Mouse (Mus musculus) heart, adult 2 months (tissue): ENCODE measurements around the gene Asb8. TPM values are rescaled to one million over a fixed set of nuclear protein-coding genes. Genes with fewer than 3 reads are reported as not detected.

Experiments used
- DNase-seq, 2 experiments: peaks; one replicate each; pipeline ENCODE4 v3.0.0; 2021
- H3K27ac ChIP-seq: fragments of 200-600 bp; 2 replicates; pipeline ENCODE4 v1.8.1; 2022
- H3K27me3 ChIP-seq: fragments of 200-500 bp; 2 replicates; pipeline ENCODE4 v1.6.1; 2012; ENCODE audit warnings: mild to moderate bottlenecking, low read length, inconsistent platforms, mixed read lengths; ENCODE audit not compliant: control insufficient read depth, insufficient read depth
- H3K36me3 ChIP-seq: fragments of 200-500 bp; 2 replicates; pipeline ENCODE4 v1.6.1; 2012; ENCODE audit warnings: low read length, inconsistent platforms; ENCODE audit not compliant: control insufficient read depth, insufficient read depth
- H3K4me1 ChIP-seq: fragments of 200-500 bp; 2 replicates; pipeline ENCODE4 v1.6.1; 2011; ENCODE audit warnings: low read length; ENCODE audit not compliant: control insufficient read depth, insufficient read depth
- H3K4me3 ChIP-seq: fragments of 200-600 bp; 2 replicates; pipeline ENCODE4 v1.8.1; 2022
- H3K79me2 ChIP-seq: fragments of 200-500 bp; replicated peaks from 2 replicates; pipeline ENCODE4 v1.6.1; 2012; ENCODE audit warnings: mild to moderate bottlenecking, inconsistent platforms, low read length, moderate library complexity, mixed read lengths; ENCODE audit not compliant: control insufficient read depth, insufficient read depth
- H3K9ac ChIP-seq: fragments of 200-500 bp; 2 replicates; pipeline ENCODE4 v1.6.1; 2012; ENCODE audit warnings: low read depth, mild to moderate bottlenecking, control low read depth, inconsistent platforms, low read length, mixed read lengths
- CTCF ChIP-seq: fragments of 200-600 bp; IDR thresholded peaks from 2 replicates; pipeline ENCODE4 v1.8.1; 2022; ENCODE audit warnings: antibody characterized with exemption, mild to moderate bottlenecking, moderate library complexity
- EP300 ChIP-seq: fragments of 200-500 bp; IDR thresholded peaks from 2 replicates; pipeline ENCODE4 v1.6.1; 2011; ENCODE audit warnings: low read depth, low read length, control low read depth; ENCODE audit not compliant: insufficient read depth
- POLR2A ChIP-seq: fragments of 200-500 bp; IDR thresholded peaks from 2 replicates; pipeline ENCODE4 v1.6.1; 2011; ENCODE audit warnings: mild to moderate bottlenecking, low read depth, low read length, control low read depth; ENCODE audit not compliant: insufficient read depth
- WGBS: fragments of 180-500 bp; shearing (Covaris S2); methylation state at CpG from one replicate; pipeline ENCODE4 v1.1.7; 2018; 5-methylcytosine and 5-hydroxymethylcytosine counted together
- intact Hi-C: fragments of 180-260 bp; cut with DNase I; formaldehyde crosslinking; loops from one replicate; pipeline ENCODE4 v1.15.1; 2025
- polyA plus RNA-seq: library from polyadenylated mRNA; depleted of rRNA; stranded (reverse); fragments of >200 nt; gene quantifications from 2 replicates; pipeline ENCODE4 v1.2.3, GENCODE M21; 2012
- total RNA-seq, 2 experiments: library from RNA; stranded (reverse); gene quantifications; 2 replicates each; pipeline ENCODE4 v1.2.3; 2021

The Asb8 gene
- total and polyA plus RNA-seq, 3 experiments = 104 to 118 (median 105) TPM

DNA sequence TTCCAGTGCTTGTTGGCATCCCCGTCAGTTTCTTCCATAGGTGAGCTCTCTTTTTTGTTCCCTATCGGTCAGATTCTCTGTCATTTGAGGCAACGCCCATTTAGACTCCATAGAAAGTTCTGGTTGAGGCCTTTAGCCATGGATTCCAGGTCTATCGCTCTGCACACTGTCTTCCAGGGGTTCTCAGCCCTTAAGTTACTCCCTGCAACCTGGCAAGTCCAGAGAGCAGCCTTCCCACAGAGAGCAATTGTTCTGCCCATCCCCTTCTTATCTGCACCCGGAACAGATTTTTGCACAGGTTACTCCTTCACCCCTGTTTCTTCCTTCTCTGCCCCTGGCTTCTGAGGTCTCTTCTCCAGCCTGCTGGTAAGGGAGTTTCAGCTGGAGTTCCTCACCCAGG lies 6.7 kb upstream of the Asb8 start:
- WGBS = 73% methylated on average over 5 of the region's 5 CpGs
- intact Hi-C loops = loop anchor here (5.0 kb wide), 1 partner anchor 220 kb away; no protein-coding TSS in a partner anchor
- H3K27me3 ChIP-seq = no peaks in the 10 kb centered on the region

DNA sequence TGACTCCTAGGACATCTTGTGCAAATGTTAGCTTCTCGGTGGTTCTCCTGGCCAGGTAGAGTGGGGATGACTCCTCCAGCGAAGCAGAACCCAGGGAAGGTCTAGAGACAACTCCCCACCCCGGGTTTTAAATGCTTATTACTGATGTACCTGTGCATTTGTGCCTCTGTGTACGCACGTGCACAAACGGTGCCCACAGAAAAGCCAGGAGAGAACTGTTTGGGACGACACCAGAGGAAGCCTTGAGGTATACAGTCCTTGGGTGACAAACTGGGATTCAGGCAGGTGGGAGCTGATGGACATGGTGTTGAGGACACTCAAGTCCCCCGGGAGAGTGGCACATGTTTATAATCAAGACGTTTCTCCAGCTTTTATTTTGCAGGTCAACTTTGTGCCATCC lies 5.5 kb upstream of the Asb8 start:
- TF ChIP-seq EP300 = no peak
- no peak for TF ChIP-seq POLR2A
- no peak for TF ChIP-seq CTCF
- no peaks in the 10 kb centered on the region for H3K4me1 ChIP-seq
- no peaks in the 10 kb centered on the region for H3K36me3 ChIP-seq
- no peak overlapping the region for H3K4me3 ChIP-seq
- intact Hi-C loops = loop anchor here (5.0 kb wide), 1 partner anchor 219 kb away; no protein-coding TSS in a partner anchor
- no peak overlapping the region for H3K27ac ChIP-seq
- H3K9ac ChIP-seq = no peak overlapping the region
- no peaks in the 10 kb centered on the region for H3K27me3 ChIP-seq
- H3K79me2 ChIP-seq = no peaks in the 10 kb centered on the region
- 74% methylated on average over 9 of the region's 9 CpGs for WGBS
- DNase-seq = no peak

More for the DNA sequence above, 6.7 kb upstream of the Asb8 start:
- no peak for DNase-seq
- Histone ChIP-seq H3K4me3 (no peak overlapping the region), H3K79me2 (no peaks in the 10 kb centered on the region), H3K27ac (no peak overlapping the region), H3K4me1 (no peaks in the 10 kb centered on the region), H3K9ac (no peak overlapping the region), H3K36me3 (no peaks in the 10 kb centered on the region)
- TF ChIP-seq EP300 (no peak), CTCF (no peak), POLR2A (no peak)

DNA sequence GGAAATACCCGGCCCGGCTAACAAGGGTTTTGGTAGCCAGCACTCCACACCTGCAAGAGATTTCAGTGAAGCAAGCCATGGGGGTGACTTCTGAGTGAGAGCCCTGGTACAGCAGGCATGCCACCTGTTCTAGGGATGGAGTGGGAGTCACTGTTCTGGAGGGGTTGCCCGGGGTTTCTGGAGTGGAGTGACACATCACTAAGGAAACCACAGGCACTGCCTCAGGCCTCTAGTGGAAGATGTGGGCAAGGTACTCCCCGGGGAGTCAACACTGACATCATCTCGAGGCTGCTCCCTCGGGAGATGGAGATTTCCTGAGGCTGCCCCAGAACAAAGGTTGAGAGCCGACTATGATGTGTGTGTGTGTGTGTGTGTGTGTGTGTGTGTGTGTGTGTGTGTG lies 4.9 kb upstream of the Asb8 start:
- DNase-seq = no peak
- Histone ChIP-seq H3K27me3 (no peaks in the 10 kb centered on the region), H3K27ac (no peak overlapping the region), H3K79me2 (no peaks in the 10 kb centered on the region), H3K9ac (no peak overlapping the region), H3K4me3 (no peak overlapping the region), H3K4me1 (no peaks in the 10 kb centered on the region), H3K36me3 (no peaks in the 10 kb centered on the region)
- intact Hi-C loops = loop anchor here (5.0 kb wide), 1 partner anchor 218 kb away; no protein-coding TSS in a partner anchor
- 0 out of 2 replicates have a peak, but pooled peaks have one; percentile 17 for TF ChIP-seq CTCF
- no peak for TF ChIP-seq POLR2A
- WGBS = 22% methylated on average over 7 of the region's 7 CpGs

DNA sequence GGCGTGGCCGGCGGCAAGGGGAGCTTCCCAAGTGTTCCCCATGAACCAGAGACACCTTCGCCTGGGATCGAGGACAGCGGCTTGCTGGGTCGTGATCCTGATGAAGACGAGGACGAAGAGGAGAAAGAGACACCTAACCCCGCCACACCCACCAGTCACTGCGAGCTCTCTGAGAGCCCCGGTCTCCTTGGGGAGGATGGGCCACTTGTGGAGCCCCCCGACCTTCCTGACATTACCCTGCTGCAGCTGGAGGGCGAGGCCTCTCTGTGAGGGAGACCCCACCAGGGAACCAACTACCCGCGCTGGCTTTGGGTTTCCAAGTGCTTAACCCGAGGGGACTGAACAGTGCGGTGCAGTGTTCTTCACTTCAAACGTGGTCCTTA lies 3.2 kb upstream of the Asb8 start:
- DNase-seq = no peak
- Histone ChIP-seq H3K79me2 (no peaks in the 10 kb centered on the region), H3K9ac (no peak overlapping the region), H3K4me3 (no peak overlapping the region; the same call in 1 of the 2 replicates), H3K27me3 (no peaks in the 10 kb centered on the region), H3K4me1 (no peaks in the 10 kb centered on the region), H3K27ac (no peak overlapping the region), H3K36me3 (no peaks in the 10 kb centered on the region)
- WGBS = 29% methylated on average over 19 of the region's 19 CpGs
- TF ChIP-seq CTCF = no peak
- no peak for TF ChIP-seq POLR2A
- TF ChIP-seq EP300 = no peak
- intact Hi-C loops = no loop called here

DNA sequence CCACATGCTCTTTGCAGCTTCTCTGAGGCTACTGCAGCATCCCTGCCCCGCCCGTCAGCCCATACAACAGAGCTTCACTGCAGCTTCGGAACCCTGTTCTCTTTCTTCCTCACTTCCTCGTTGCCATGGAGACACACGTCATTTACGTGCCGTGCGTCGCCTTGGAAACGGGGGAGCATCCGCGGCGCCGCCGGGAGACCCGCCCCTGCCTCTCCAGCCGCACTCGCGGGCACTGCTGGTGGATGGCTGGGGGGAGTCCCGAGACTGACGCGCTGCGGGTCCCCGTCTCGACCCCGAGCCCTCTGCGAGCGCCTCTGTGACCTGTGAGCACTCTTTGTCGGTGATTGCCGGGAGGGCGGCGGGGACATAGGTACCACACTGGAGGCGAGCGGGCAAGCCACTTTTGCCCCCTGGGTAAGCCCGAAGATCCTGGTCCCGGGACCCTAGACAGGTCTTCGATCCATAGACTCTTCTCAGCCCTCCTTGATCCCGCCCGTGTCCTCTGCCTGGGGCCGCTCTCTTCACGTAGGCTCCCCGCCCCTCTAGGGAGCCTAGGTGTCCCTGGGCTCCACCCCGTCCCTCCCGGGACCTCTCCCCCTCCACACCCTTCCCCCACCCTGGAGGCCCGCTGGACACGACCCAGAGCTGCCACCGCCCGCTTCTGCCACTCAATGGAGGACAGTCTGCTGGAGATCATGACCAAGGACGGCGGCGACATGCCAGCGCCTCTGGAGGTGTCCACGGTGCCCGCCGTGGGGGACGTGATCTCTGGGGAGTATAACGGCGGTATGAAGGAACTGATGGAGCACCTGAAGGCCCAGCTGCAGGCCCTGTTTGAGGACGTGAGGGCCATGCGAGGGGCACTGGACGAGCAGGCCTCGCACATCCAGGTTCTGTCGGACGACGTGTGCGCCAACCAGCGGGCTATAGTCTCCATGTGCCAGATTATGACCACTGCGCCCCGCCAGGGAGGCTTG lies 2.5 kb upstream of the Asb8 start:
- DNase-seq = peak; percentile 71 to 74
- H3K4me3 ChIP-seq = peak overlapping the region; percentile 42
- H3K27ac ChIP-seq = no peak overlapping the region
- TF ChIP-seq EP300 (no peak), CTCF (no peak), POLR2A (no peak)
- H3K36me3 ChIP-seq = no peaks in the 10 kb centered on the region
- intact Hi-C loops = no loop called here
- peak overlapping the region; percentile 1; the same call in 1 of the 2 replicates for H3K9ac ChIP-seq
- H3K79me2 ChIP-seq = no peaks in the 10 kb centered on the region
- WGBS = 6% methylated on average over 69 of the region's 69 CpGs
- H3K4me1 ChIP-seq = no peaks in the 10 kb centered on the region
- H3K27me3 ChIP-seq = no peaks in the 10 kb centered on the region

DNA sequence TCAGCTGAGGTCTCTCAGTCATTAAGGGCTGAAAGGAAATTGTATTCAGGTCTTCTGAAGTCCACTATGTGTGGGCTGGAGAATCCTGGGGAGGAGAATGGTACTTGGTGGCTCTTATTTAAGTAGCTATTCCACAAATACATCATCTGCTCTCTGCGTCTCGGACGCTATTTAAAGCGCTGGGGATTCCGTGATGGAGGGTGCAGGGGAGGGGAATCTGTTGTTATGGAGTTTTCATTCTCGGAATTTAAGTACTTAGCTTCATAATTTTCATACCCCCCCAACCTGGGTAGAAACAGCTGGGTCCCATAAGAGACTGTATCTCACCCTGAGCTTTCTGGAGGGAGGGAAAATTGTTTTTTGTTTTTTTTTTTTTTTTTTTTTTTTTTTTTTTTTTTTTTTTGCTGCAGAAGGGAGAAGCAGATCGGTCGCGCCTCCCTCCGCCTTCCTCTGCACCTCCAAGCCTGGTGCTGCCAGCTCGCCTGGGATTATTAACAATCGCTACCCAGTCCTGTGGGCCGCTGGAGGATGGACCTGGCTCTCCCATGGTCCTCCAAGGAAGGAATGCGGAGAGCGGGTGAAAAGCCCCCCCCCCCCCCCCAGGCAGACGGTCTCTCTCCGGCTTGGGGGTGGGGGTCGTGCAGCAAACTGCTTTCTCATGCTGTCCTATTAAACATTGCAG lies 1.7 kb upstream of the Asb8 start, which contains the start of gene Ccdc184:
Gene Ccdc184 (plus strand): TSS at position 196 of the 682 bp plus-strand sequence.
- Histone ChIP-seq H3K4me1 (no peaks in the 10 kb centered on the region), H3K36me3 (peaks cover 3% of the 10 kb centered on the region), H3K4me3 (peak within 1 kb of the TSS; percentile 42), H3K27ac (no peak within 1 kb of the TSS), H3K9ac (peak within 1 kb of the TSS; percentile 1; the same call in 1 of the 2 replicates), H3K79me2 (no peaks in the 10 kb centered on the region), H3K27me3 (no peaks in the 10 kb centered on the region)
- DNase-seq = no peak
- intact Hi-C loops = no loop called here
- WGBS = 4% methylated on average over 18 of the region's 18 CpGs
- TF ChIP-seq CTCF (no peak), EP300 (no peak), POLR2A (no peak)
